Mouse (Mus musculus) ES-Bruce4 (cell line): ENCODE data around the gene Abhd16a. TPM values are rescaled to one million over a fixed set of nuclear protein-coding genes. Genes with fewer than 3 reads are reported as not detected.

Source experiments
- H3K27ac ChIP-seq: 2 replicates; pipeline ENCODE4 v1.5.1; 2012; ENCODE audit warnings: low read length, inconsistent platforms; ENCODE audit not compliant: insufficient read depth
- H3K27me3 ChIP-seq: 2 replicates; pipeline ENCODE4 v1.6.1; 2012; ENCODE audit warnings: mild to moderate bottlenecking, low read length, inconsistent platforms; ENCODE audit not compliant: control insufficient read depth, poor library complexity, insufficient read depth, severe bottlenecking
- H3K36me3 ChIP-seq: 2 replicates; pipeline ENCODE4 v1.6.1; 2012; ENCODE audit warnings: inconsistent platforms, mild to moderate bottlenecking, low read length, moderate library complexity; ENCODE audit not compliant: control insufficient read depth, poor library complexity, insufficient read depth, severe bottlenecking
- H3K4me1 ChIP-seq: one replicate; pipeline ENCODE4 v1.8.1; 2011; ENCODE audit warnings: low read length; ENCODE audit not compliant: control insufficient read depth, insufficient read depth
- H3K4me3 ChIP-seq: 2 replicates; pipeline ENCODE4 v1.5.1; 2011; ENCODE audit warnings: low read depth, mild to moderate bottlenecking, low read length
- H3K9ac ChIP-seq: 2 replicates; pipeline ENCODE4 v1.6.1; 2012; ENCODE audit warnings: low read depth, mild to moderate bottlenecking, inconsistent platforms; ENCODE audit not compliant: poor library complexity, severe bottlenecking
- H3K9me3 ChIP-seq: replicated peaks from 2 replicates; pipeline ENCODE4 v1.6.1; 2012; ENCODE audit warnings: mild to moderate bottlenecking, low read length, inconsistent platforms; ENCODE audit not compliant: control insufficient read depth, poor library complexity, insufficient read depth, severe bottlenecking
- CTCF ChIP-seq: IDR thresholded peaks from one replicate; pipeline ENCODE4 v1.8.1; 2011; ENCODE audit warnings: low read depth, low read length
- EP300 ChIP-seq: IDR thresholded peaks from 2 replicates; pipeline ENCODE4 v1.6.1; 2011; ENCODE audit warnings: low read depth, low read length; ENCODE audit not compliant: insufficient read depth
- POLR2A ChIP-seq: IDR thresholded peaks from one replicate; pipeline ENCODE4 v1.8.1; 2011; ENCODE audit warnings: low read length; ENCODE audit not compliant: insufficient read depth
- polyA plus RNA-seq: library from polyadenylated mRNA; stranded (reverse); fragments of >200 nt; gene quantifications from 2 replicates; pipeline ENCODE4 v1.2.4, GENCODE M21; 2011; ENCODE audit warnings: low read depth; ENCODE audit not compliant: missing spikeins, insufficient read depth, insufficient read length

Abhd16a gene
- polyA plus RNA-seq, 1 experiment, result 12.7 TPM

DNA sequence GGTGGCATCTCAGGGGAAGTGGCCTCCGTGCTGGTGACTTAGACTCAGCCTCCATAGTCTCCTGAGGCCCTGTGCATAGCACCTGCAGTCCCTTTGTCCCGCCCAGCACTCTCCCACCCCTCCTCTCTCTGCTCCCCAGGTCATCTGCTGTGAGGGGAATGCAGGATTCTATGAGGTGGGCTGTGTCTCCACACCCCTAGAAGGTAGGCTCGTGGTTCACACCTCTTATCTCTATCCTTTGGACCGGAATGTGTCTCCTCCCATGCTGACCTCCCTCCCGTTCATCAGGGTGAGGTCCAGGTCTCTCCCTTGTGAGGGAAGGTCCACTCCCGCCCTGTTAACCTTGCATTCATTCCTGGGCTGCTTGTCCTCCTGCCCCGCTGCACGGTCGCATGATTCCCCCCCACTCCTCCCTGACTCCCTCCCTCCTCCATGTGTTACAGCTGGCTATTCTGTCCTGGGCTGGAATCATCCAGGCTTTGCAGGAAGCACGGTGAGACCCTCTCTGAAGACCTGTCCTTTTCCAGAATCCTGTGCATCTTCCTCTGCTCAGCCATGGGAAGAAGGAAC lies 11.2 kb downstream of the Abhd16a start:
- Histone ChIP-seq H3K9ac (no peak overlapping the region), H3K4me3 (no peak overlapping the region), H3K36me3 (no peaks in the 10 kb centered on the region)

DNA sequence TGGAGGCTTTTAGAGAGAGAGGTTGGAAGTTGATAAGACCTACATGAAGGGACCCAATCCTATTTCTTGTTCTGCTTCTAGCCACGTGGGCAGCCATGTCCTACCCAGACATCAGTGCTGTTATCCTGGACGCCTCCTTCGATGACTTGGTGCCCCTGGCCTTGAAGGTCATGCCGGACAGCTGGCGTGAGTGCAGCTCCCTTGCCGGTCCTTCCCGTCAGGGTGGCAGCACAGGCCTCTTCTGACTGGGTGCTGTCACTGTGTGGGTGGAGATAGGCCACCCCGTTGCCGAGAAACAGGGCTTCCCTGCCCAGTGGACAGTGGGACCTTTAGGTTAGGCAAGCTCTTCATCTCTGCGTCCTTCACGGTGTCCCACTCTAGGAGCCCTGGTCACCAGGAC lies 12.1 kb downstream of the Abhd16a start:
- Histone ChIP-seq H3K9me3 (no peaks in the 10 kb centered on the region), H3K27ac (no peak overlapping the region), H3K9ac (no peak overlapping the region), H3K4me1 (no peaks in the 10 kb centered on the region), H3K27me3 (no peaks in the 10 kb centered on the region), H3K4me3 (no peak overlapping the region), H3K36me3 (no peaks in the 10 kb centered on the region)
- TF ChIP-seq EP300 (no peak), POLR2A (no peak), CTCF (no peak)

More for the DNA sequence above, 11.2 kb downstream of the Abhd16a start:
- H3K27me3 ChIP-seq, result no peaks in the 10 kb centered on the region
- no peak for TF ChIP-seq CTCF
- TF ChIP-seq EP300, result no peak
- TF ChIP-seq POLR2A, result no peak
- no peaks in the 10 kb centered on the region for H3K4me1 ChIP-seq
- no peak overlapping the region for H3K27ac ChIP-seq
- H3K9me3 ChIP-seq, result no peaks in the 10 kb centered on the region

GRCm38 (mm10) chr17:35102299-35102698 lies 13.2 kb downstream of the Abhd16a start:
- Histone ChIP-seq H3K36me3 (no peaks in the 10 kb centered on the region), H3K4me1 (no peaks in the 10 kb centered on the region), H3K4me3 (no peak overlapping the region), H3K9ac (no peak overlapping the region), H3K27me3 (no peaks in the 10 kb centered on the region), H3K27ac (no peak overlapping the region), H3K9me3 (no peaks in the 10 kb centered on the region)
- TF ChIP-seq CTCF (no peak), POLR2A (no peak)

- Histone ChIP-seq H3K36me3 (no peaks in the 10 kb centered on the region), H3K27me3 (no peaks in the 10 kb centered on the region), H3K9ac (no peak overlapping the region), H3K4me3 (no peak overlapping the region), H3K9me3 (no peaks in the 10 kb centered on the region), H3K4me1 (no peaks in the 10 kb centered on the region), H3K27ac (no peak overlapping the region)
- TF ChIP-seq EP300 (no peak), POLR2A (no peak), CTCF (no peak)
These were observed 14.2 kb downstream of the Abhd16a start for GRCm38 (mm10) chr17:35103221-35103690.

DNA sequence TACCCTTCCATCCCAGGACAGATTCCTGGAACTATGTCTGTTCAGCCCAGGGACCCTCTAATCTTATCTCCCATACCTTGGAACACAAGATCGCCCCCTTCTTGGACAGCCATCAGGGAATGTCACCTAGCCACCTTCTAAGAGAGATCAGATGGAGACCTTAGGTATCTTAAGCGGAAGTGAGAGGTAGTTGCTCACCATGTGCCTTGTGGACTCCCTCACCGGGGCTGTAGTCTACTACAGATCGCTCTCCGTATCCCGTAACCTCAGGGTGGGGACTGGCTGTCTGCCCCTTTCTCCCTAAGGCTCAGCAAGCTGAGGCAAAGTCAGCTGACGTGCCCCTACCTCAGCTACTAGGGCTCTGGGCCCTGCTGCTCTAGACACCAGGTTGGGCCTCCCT lies 15.0 kb downstream of the Abhd16a start:
- no peak for TF ChIP-seq EP300
- H3K4me3 ChIP-seq, result no peak overlapping the region
- H3K36me3 ChIP-seq, result no peaks in the 10 kb centered on the region

GRCm38 (mm10) chr17:35104754-35105153 lies 15.7 kb downstream of the Abhd16a start:
- Histone ChIP-seq H3K36me3 (no peaks in the 10 kb centered on the region), H3K9ac (no peak overlapping the region), H3K9me3 (no peaks in the 10 kb centered on the region), H3K27me3 (no peaks in the 10 kb centered on the region), H3K27ac (no peak overlapping the region), H3K4me1 (no peaks in the 10 kb centered on the region), H3K4me3 (no peak overlapping the region)
- TF ChIP-seq POLR2A (no peak), EP300 (no peak), CTCF (no peak)

More for the DNA sequence above, 15.0 kb downstream of the Abhd16a start:
- H3K4me1 ChIP-seq, result no peaks in the 10 kb centered on the region
- no peak overlapping the region for H3K9ac ChIP-seq
- no peaks in the 10 kb centered on the region for H3K27me3 ChIP-seq
- no peak overlapping the region for H3K27ac ChIP-seq
- no peaks in the 10 kb centered on the region for H3K9me3 ChIP-seq
